Mouse (Mus musculus): ENCODE results near the gene Cyb5rl.

DNA sequence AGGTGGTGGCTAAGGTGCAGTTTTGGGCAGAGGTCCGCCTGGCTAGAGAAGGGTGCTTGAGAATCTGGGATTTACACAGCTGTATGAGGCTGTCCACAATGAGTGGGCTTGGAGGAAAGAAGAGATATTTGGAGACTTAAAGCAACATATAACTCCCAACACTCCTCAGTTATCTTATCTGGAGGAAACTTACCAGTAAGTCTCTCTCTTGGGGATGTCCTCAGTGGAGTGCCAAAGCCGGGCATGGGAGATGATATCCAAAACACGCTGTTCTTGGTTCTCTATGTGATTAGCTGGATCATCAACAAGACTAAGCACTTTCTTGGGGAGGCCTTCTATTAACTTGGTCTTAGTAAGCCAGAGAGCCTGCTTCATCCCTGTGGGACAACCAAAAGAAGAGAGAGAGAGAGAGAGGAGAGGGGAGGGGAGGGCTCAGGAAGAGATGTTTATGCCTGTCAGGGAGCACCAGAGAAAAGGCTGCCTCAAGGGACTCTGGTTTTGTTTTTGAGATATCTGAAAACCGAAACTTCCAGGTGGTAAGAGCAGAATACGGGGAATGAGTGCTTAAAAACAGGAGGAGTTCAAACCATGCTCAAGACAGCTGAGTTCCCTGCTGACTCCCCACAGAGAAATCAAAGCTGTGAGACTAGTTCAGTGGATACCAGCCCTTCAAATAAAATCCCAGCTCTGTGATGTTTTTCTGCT, 2.2 kb upstream of the Cyb5rl start:
- TF ChIP-seq CTCF (conservative IDR thresholded peaks at IDR 0.05; ENCODE audit: low read length) (no peak), NANOG (IDR thresholded peaks at IDR 0.05; ENCODE audit: borderline replicate concordance, low read length) (no peak), POU5F1 (IDR thresholded peaks at IDR 0.05; ENCODE audit: borderline replicate concordance, low read length) (no peak)
